ENCODE assay signal across 17 mouse cellular contexts in the genomic region with DNA sequence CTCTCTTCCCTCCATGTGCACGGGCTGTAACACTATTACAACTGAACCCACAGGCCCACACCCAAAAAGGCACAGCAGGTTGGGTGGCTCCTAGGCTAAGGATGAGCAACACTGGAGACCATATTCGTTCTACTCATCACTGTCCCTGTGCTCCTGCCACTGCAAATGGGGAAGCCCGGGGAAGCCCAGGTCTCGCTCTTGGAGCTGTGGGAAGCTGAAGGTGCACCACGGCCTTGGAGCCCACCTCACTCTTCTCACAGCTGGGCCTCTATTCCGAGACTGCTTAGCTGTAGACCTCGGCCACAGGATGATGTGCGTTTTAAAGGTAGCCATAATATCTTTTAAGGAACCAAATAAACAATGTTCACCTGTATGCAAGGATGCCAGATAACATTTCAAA.
DNase-seq lines count a peak whose midpoint lies in the region.
"Had no signal": no experiment of that assay in that cellular context is flagged by ENCODE, and none has a peak within 500 bp of the region (broad histone marks: within the 10 kb centered on the region; RNA-seq: fewer than 3 reads in every experiment).

No protein-coding gene starts in this region.

- no peaks in the 10 kb centered on the region for H3K9me3 ChIP-seq in heart, embryonic 10.5 days
- H3K9me3 ChIP-seq: G1E had no signal

- peak; percentile 85 for DNase-seq in heart, adult 11 months
- no peak for DNase-seq in heart, postnatal 14 days
- DNase-seq in heart, embryonic 10.5 days (ENCODE audit: low spot score): peak; percentile 35
- no peak for DNase-seq in heart, adult 18-20 months
- DNase-seq: adrenal gland, adult 2 months; adrenal gland, adult 8-10 months; adrenal gland, postnatal 10 days; adrenal gland, postnatal 14 days; adrenal gland, postnatal 25 days; adrenal gland, postnatal 36 days; B cell, adult 2 months; cerebellum, adult 11 months; cerebellum, adult 11-12 months; cerebellum, adult 18-20 months had no signal

- H3K27ac ChIP-seq in heart, embryonic 10.5 days: no peak overlapping the region

- H3K27me3 ChIP-seq in heart, embryonic 10.5 days (ENCODE audit: insufficient read depth, poor library complexity, severe bottlenecking): no peaks in the 10 kb centered on the region
- H3K27me3 ChIP-seq: CH12.LX, Patski had no signal

- intact Hi-C loops in heart, postnatal 14 days (cut with DNase I): loop anchor here (10.0 kb wide), 1 partner anchor 299 kb away; no protein-coding TSS in a partner anchor

- no peak overlapping the region for H3K4me3 ChIP-seq in heart, embryonic 10.5 days

- peaks cover 10% of the 10 kb centered on the region for H3K4me1 ChIP-seq in heart, embryonic 10.5 days

- 90% methylated on average over 8 of the region's 8 CpGs for WGBS in heart, embryonic 10.5 days

- peaks cover 20% of the 10 kb centered on the region for H3K36me3 ChIP-seq in heart, embryonic 10.5 days

Comparison
In these comparisons a context has a peak if more than half of its experiments do, and no peak if none do; other contexts are left out.
1. DNase-seq: peak in heart, adult 11 months (single experiment) and heart, embryonic 10.5 days (single experiment); none in heart, postnatal 14 days (0 of 2) and heart, adult 18-20 months (0 of 2).